Mouse (Mus musculus) right cerebral cortex, postnatal 10 days (tissue): ENCODE measurements around the gene Ifi35.
"Not testable (repeated sequence)": the region's sequence is repeated elsewhere in the genome, so short reads cannot be mapped to it uniquely, and the experiment has no call there.

Source experiments
- DNase-seq, 2 experiments: peaks; one replicate each; pipeline ENCODE4 v3.0.0; 2021; ENCODE audit warnings: low spot score in 2 of 2

Gene Ifi35

GRCm38 (mm10) chr11:101448274-101448746, at the start of gene Ifi35:
Gene Ifi35 (plus strand): TSS chr11:101448407.
- peak in 1 of 2 experiments; percentile 40 for DNase-seq

GRCm38 (mm10) chr11:101415306-101415705, 32.9 kb upstream of the Ifi35 start:
- no peak for DNase-seq

GRCm38 (mm10) chr11:101416433-101417100, 31.6 kb upstream of the Ifi35 start:
- no peak for DNase-seq

GRCm38 (mm10) chr11:101417101-101417855, 30.9 kb upstream of the Ifi35 start, which contains the start of gene Aarsd1:
Gene Aarsd1 (minus strand): TSS chr11:101417615.
- DNase-seq = peak; percentile 92 to 95

GRCm38 (mm10) chr11:101418991-101419390, 29.2 kb upstream of the Ifi35 start:
- peak; percentile 58 to 68 for DNase-seq

- DNase-seq = peak in 1 of 2 experiments; percentile 36
Measured at GRCm38 (mm10) chr11:101419610-101420009, 28.6 kb upstream of the Ifi35 start.

GRCm38 (mm10) chr11:101420148-101420547, 28.1 kb upstream of the Ifi35 start:
- DNase-seq = no peak

GRCm38 (mm10) chr11:101424105-101424851, 23.9 kb upstream of the Ifi35 start, which contains the start of gene Gm27029:
Gene Gm27029 (minus strand): TSS chr11:101424796.
- peak in 1 of 2 experiments; percentile 57 for DNase-seq

GRCm38 (mm10) chr11:101424925-101425813, 23.0 kb upstream of the Ifi35 start, which contains the start of the genes Rundc1 and Ptges3l:
Gene Rundc1 (plus strand): TSS chr11:101425085.
Gene Ptges3l (minus strand): TSS chr11:101425333.
- peak; percentile 98 to 99 for DNase-seq

- peak in 1 of 2 experiments; percentile 21 for DNase-seq
Measured at GRCm38 (mm10) chr11:101426165-101426564, 22.0 kb upstream of the Ifi35 start.

- no peak for DNase-seq
Measured at GRCm38 (mm10) chr11:101431327-101431726, 16.9 kb upstream of the Ifi35 start.

GRCm38 (mm10) chr11:101433396-101433795, 14.8 kb upstream of the Ifi35 start:
- DNase-seq = no peak

- DNase-seq = no peak
Measured at GRCm38 (mm10) chr11:101435831-101436230, 12.4 kb upstream of the Ifi35 start.

- DNase-seq = no peak
Measured at GRCm38 (mm10) chr11:101436916-101437315, 11.3 kb upstream of the Ifi35 start.

GRCm38 (mm10) chr11:101438006-101438405, 10.2 kb upstream of the Ifi35 start:
- not testable (repeated sequence) for DNase-seq

GRCm38 (mm10) chr11:101441450-101442126, 6.6 kb upstream of the Ifi35 start:
- not testable (repeated sequence) for DNase-seq

GRCm38 (mm10) chr11:101442127-101442693, 6.0 kb upstream of the Ifi35 start, which contains the start of gene Rpl27:
Gene Rpl27 (plus strand): TSS chr11:101442298.
- DNase-seq = peak; percentile 99

GRCm38 (mm10) chr11:101442760-101443159, 5.4 kb upstream of the Ifi35 start:
- no peak for DNase-seq

GRCm38 (mm10) chr11:101446319-101446718, 1.9 kb upstream of the Ifi35 start:
- no peak for DNase-seq

- DNase-seq = not testable (repeated sequence)
Measured at GRCm38 (mm10) chr11:101446860-101447259, 1.3 kb upstream of the Ifi35 start.
